Mouse (Mus musculus) liver, embryonic 14 days (tissue): ENCODE results near the gene Rbms1. TPM values are rescaled to one million over a fixed set of nuclear protein-coding genes. Genes with fewer than 3 reads are reported as not detected.

Experiments
- polyA plus RNA-seq: library from polyadenylated mRNA; depleted of rRNA; stranded (reverse); fragments of >200 nt; gene quantifications from 2 replicates; pipeline ENCODE4 v1.2.3, GENCODE M21; 2012; rRNA removed

Gene Rbms1
- polyA plus RNA-seq: 14.2 and 17.0 TPM in 2 replicates

GRCm38 (mm10) chr2:60962671-60963421, at the start of gene Rbms1:
Gene Rbms1, minus strand, starts transcription at chr2:60963192.

GRCm38 (mm10) chr2:60722514-60722913, 240.5 kb downstream of the Rbms1 start, which contains the start of gene Itgb6:
Gene Itgb6, minus strand, starts transcription at chr2:60722643.

Other genes starting within 250 kb of the Rbms1 start
- gene Itgb6, start 240.5 kb downstream of the Rbms1 start, polyA plus RNA-seq: 0.06 TPM in 1 of 2 replicates, not detected in the other